Mouse (Mus musculus) cerebellum, postnatal 25 days (tissue): Measurements from ENCODE around the gene Snx9.

Source experiments
- DNase-seq, 2 experiments: peaks; one replicate each; pipeline ENCODE4 v3.0.0; 2021; ENCODE audit warnings: mixed read lengths in 2 of 2

Snx9 gene

DNA sequence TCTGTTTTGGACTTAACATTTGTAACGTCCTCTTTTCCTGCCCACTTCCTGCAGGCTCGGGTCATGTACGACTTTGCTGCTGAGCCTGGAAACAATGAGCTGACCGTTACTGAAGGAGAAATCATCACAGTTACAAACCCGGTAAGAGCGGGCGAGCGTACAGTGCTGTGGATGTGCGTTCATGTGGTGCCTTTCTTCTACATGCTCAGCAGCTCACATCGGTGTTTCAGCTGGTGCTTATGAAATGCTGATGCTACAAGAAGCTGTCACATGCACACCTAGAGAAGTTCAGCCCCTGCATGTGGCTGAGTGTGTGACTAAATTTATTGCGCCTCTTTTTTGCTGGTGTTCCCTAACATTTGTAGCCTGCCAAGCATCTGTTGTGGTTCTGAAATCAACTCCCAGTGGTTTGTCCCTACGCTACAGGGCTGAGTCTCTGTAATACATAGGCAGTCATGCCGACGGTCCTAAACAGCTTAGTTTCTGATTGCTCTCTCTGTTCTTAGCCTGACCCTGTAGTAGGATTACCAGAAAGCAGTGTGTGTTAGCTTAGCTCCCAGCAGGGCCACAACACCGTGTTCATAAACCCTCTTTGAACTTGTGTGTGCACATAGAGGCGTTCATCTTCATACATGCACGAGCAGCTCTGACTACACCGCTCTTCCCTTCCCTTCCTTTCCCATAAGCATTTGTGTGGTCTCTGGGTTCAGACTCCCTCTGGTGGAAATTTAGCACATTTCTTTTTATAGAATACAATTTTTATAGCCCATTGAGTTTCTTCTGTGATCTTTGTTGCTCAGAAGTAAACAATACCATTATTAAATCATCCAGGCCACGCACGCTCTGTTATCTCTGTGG, 46.0 kb downstream of the Snx9 start:
- no peak for DNase-seq

DNA sequence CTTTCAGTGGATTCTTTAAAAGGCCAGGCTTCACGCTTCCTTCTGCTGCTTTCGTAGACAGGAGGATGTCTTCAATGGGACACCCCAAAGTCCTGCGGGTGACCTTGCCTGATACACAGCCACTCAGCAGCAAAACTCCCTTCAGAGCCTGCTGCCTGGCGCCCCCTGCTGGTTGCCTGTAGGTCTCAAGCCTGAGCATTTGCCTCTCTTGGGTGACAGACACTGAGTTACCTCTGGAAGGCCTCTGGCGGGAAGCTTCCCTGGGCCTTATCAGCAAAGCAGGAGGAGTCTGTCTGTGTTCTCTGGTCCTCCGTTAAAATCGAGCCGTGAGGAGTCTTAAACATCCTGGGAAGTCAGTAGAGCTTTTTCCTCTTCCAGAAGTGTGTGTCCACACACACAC, 49.3 kb downstream of the Snx9 start:
- DNase-seq = peak; percentile 78 to 87

DNA sequence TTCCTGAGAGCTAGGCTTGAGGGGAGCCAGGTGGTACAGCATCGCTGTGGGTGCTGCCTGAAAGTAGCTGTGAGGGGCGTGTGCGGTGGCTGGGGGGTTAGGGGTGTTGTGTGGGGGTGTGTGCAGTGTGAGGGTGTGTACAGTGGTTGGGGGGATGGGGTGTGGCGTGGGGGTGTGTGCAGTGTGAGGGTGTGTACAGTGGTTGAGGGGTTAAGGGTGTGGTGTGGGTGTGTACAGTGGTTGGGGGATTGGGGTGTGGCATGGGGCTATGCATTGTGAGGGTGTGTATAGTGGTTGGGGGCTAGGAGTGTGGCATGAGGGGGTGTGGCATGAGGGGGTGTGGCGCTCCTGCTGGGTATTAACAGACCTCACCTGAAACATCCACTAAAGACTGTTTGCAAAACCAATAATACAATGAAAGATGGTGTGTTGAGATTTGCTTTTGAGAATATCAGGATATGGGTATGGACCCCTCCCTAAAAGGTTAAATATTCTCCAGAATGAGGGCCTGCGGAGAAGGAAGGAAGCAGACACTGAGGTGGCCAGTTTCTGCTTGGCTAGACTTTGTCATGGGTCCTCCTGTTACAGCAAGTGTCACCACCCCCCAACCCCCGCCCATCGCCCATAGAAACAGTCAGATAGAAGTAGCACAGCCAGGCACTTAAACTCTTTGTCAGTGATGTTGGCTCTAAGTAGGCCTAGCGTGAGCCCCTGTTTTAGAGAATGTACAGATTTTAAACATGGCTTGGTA, 51.0 kb downstream of the Snx9 start:
- no peak for DNase-seq

DNA sequence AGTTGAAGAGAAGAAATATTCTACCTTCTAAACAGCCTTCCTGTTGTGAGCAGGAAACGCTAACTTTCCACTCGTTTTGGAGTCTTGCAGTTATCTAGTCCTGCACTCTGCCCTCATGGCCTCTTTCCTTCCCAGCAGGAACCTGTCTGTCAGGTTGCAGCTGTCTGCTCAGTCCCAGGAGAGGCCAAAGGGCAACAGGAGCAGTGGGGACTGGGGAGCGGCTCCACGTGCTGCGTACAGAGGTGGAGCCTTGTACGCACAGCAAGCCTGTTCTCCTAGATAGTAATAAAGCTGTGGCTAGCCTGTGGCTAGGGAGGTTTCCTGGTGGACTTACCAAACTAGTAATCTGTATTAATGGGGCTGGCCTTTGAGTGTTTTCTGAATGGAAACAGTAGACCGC, 52.0 kb downstream of the Snx9 start:
- DNase-seq = no peak

DNA sequence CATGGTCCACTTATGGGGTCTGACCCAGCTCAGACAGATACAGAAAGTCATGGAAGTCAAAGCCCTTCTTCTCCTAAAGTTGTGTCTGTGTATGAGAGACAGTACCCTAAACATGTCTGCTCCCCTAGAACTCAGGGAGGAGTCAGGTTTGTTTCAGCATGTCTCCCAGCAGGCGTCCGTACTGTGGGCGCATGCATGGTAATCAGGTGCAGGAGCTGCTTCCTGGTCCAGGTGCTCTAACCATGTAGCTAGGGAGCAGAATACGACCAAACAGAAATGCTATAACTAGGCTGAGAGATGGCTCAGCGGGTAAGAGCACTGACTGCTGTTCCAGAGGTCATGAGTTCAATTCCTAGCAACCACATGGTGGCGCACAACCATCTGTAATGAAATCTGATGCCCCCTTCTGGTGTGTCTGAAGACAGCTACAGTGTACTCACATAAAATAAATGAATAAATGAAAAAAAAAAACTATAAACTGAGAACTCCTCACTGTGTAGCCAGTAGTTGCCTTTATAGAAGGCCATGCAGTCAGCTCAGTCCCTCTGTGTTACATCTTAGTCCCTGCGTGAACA, 52.5 kb downstream of the Snx9 start:
- DNase-seq = no peak

GRCm38 (mm10) chr17:5896066-5896465, 54.9 kb downstream of the Snx9 start:
- DNase-seq = no peak

DNA sequence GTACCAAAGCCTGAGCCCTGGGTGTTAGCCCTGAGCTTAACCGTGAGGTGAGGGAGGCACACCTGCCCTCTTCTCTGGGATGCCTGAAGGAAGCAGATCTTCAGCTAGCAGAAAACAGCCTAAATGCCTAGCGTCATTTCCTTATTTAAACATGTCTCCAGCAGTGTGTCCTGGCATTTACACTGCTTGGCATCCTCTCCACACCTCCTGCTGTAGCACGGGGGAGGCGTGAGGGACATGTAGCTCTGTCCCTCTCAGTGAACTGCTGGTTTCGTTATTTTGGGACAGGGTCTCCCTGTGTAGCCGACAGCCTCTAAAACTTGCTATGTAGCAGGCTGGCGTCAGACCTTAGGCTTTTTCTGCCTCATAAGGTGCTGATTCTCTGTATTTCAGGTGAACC, 55.5 kb downstream of the Snx9 start:
- peak; percentile 34 to 45 for DNase-seq

DNA sequence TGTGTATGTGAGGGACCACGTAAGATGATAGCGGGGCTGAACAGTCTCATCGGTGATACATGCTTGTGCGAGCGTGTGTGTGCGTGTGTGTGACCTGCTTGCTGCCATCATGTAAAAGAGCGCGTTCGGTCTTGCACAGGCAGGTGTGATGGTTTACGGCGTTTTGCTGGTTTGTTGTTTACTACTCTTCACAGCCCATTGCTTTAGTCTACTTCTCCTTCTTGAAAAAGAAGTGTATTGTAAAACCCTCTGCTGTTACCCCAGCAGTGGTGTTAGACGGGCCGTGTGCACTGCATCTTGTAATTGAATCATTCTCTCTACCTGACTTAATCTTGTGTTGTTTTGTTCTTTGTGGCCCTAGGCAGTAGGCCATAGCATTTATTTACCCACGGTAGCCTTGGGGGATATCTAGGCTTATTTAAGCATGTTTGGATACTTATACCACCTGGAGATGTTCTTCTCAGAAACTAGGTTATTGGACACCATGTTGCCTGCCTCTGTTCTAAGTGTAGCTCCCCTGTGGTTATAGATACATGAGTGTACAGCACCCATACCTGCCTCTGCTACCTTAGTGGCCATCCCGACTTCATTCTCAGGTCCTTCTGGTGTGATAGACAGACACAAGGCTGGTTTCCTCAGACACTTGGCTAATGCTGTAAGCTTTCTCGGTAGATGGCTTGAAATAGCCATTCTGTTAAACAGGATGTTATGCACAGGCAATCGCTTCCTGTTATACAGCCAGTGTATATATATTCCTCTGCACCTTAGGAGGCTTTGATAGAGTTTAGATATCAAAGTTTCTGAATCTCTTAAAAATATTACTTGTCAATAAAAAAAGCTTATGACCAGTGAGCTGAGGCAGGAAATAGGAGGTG, 56.4 kb downstream of the Snx9 start:
- no peak for DNase-seq

DNA sequence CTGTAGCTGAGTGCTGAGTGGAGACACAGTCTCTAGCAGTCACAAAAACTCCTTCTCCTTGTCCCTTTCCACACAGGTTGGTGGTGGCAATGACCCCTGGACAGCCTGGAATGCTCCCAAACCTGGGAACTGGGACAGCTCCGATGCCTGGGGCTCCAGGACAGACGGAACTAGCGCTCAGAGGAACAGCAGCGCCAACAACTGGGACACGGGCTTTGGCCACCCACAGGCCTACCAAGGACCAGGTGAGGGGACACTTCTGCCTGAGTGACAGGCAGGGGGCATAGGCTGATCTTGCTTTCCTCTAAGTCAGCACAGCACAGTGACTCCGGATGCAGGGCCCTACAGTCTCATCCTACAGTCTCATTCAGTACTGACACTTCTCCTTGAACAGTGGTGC, 58.1 kb downstream of the Snx9 start:
- no peak for DNase-seq

- no peak for DNase-seq
These were observed 60.3 kb downstream of the Snx9 start for GRCm38 (mm10) chr17:5901381-5901780.

- DNase-seq = no peak
These were observed 62.6 kb downstream of the Snx9 start for GRCm38 (mm10) chr17:5903630-5904301.

DNA sequence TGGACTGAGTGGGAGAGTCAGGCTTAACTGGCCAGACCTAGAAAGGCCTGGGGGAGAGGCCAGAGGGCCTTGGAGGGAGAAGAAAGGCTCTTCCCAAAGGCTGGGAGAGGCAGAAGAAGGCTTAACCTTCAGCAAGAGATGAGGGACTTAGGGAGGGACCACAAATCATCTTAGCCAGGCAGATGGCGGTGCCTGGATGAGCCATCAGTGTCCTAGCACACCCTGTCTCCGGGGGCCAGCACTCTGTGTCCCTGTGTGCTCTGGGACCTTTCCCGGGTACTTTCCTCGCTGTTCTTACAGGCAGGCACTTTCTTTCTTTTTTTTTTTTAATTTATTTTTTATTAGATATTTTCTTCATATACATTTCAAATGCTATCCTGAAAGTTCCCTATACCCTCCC, 68.6 kb downstream of the Snx9 start:
- no peak for DNase-seq

DNA sequence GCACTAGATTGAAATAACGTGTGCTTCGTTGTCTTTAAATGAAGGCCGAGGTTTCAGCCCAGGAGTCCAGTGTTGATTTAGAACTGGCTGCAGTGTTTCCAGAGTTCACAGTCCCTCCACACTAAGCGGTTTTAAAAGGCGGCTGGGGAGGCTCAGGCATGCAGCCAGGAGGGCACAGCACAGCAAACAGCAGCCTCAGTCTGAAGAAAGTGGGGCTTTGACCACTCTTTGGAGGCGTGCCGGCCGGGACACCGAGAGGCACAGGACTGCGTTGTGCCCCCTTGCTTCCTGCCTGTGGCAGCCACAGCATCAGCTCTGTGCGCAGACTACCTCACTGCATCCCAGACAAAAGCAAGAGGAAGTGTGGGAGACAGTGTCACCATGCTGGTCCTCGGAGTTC, 70.5 kb downstream of the Snx9 start:
- DNase-seq = peak in 1 of 2 experiments; percentile 44

GRCm38 (mm10) chr17:5912797-5913196, 71.7 kb downstream of the Snx9 start:
- DNase-seq = no peak

DNA sequence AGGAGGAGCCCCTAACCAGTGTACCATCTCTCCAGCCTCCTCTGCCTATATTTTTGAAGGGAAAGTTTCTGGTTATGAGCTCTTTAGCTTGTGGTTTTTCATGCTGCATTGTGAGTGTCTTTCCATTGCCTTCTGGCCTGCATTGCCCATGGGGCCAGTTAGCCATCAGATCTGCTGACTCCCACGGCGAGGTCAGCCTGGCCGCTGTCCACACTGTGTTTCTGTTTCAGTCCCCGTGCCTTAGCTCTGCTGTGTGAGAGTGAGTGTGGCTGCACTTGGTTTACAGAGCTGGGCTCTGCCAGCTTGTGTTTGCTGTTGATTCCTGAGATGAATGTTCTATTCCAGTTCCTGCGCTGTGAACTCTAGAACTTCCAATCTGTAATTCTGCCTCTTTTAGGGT, 73.1 kb downstream of the Snx9 start:
- DNase-seq = peak; percentile 30 to 43

DNA sequence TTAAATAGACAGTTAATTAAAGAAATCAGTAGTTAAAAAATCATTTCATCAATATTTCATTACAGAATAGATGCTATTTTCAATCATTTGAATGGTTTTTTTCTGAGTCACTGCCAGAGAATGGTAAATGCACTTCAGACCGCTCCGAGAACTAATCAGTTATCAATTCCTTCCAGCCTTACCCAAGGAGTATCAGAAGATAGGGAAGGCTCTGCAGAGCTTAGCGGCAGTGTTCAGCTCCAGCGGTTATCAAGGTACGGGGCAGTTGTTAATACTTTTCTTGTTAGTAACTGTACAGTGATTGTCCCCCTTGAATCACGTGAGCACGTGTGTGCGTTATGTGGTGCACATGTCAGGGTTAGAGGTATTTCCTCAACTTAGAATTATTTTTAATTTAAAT, 80.8 kb downstream of the Snx9 start:
- DNase-seq = no peak

DNA sequence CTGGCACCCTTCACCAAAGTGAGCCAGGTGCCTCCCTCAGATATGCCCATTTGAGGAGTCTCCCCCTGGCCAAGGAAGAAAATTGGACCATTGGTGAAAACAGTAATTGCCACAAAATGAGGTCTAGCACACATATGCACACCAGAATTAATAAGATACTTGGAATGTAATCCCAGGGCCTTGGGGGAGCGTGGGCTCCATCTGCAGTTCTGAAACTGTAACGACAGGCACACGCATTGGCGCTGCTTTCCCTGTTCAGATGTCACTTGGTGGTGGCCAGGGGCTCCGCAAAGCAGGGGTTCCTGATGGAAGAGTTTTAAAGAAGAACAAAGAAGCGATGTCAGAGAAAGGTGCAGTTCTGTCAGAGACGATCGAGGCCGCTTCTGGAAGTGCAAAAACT, 82.2 kb downstream of the Snx9 start:
- DNase-seq = peak; percentile 60 to 70

DNA sequence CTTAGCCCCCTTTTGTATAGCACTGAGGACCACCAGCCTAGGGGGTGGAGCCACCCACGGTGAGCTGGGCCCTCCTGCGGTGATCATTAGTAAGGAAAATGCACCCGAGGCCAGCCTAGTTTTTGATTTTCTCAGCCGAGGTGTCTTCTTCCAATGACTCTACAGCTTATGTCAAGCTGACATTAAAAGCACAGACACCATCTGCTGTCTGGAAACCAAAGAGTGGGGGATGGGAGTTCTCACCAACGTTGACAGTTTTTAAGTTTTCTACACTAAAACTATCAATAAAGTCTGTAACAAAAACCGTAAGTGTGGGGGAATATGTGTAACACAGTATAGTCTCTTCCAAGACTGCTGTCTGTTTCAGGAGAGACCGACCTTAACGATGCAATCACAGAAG, 83.1 kb downstream of the Snx9 start:
- no peak for DNase-seq

DNA sequence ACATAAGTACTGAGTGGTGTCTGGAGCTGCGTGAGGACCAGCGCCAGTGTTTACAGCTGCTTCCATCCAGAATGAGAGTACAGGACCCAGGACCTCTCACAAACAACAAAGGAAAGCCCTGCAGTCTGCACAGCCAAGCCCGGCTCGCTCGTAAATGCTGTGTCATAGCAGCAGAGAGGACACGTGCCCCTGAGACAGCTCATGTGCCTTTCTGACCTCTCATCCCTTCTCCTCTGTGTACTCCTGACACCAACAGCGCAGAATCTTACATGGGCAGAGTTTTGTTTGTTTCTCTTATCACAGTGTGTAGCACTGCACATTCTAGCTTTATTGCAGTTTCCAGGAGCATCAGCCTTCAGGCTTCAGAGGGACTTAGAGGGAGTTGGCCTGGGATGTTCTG, 85.6 kb downstream of the Snx9 start:
- DNase-seq = no peak

- no peak for DNase-seq
These were observed 87.9 kb downstream of the Snx9 start for GRCm38 (mm10) chr17:5929031-5929430.

- DNase-seq = no peak
These were observed 91.0 kb downstream of the Snx9 start for GRCm38 (mm10) chr17:5932161-5932560.
